ENCODE assay signal across 8 mouse cellular contexts in genomic region chr17:9764041-9764606, GRCm38 (mm10).
DNase-seq lines count a peak whose midpoint lies in the region; ATAC-seq and TF ChIP-seq lines count a peak whose summit lies in the region.

No protein-coding gene starts in this region.

- no peak for TF ChIP-seq CTCF in left cerebral cortex, adult 2 months (IDR thresholded peaks at IDR 0.05)

- H3K36me3 ChIP-seq in forebrain, embryonic 11.5 days (ENCODE audit: control insufficient read depth, insufficient read depth, low read length) = no peaks in the 10 kb centered on the region
- no peaks in the 10 kb centered on the region for H3K36me3 ChIP-seq in limb, embryonic 14.5 days (ENCODE audit: control insufficient read depth, insufficient read depth, low read length)

- ATAC-seq in forebrain, embryonic 11.5 days (replicated peaks; ENCODE audit: low FRiP score) = no peak
- ATAC-seq in limb, embryonic 14.5 days (ENCODE audit: low FRiP score, low read depth) = no peak

- H3K4me2 ChIP-seq in forebrain, embryonic 11.5 days (ENCODE audit: low read depth, low read length, severe bottlenecking) = peak overlapping the region; percentile 56
- peak overlapping the region; percentile 83 for H3K4me2 ChIP-seq in limb, embryonic 14.5 days (replicated peaks; ENCODE audit: low read depth, low read length, severe bottlenecking)

- intact Hi-C loops in left cerebral cortex, adult 2 months (cut with DNase I) = loop anchor here (2.0 to 10.0 kb wide), 3 partner anchors 331 to 555 kb away; partner anchors contain the start of gene Qk
- intact Hi-C loops in left cerebral cortex, postnatal 14 days (cut with DNase I) = loop anchor here (5.0 to 10.0 kb wide), 3 partner anchors 141 to 553 kb away; partner anchors contain the start of gene Qk

- 3% methylated on average over 9 of the region's 9 CpGs for WGBS in forebrain, embryonic 11.5 days
- WGBS in limb, embryonic 14.5 days = 16% methylated on average over 9 of the region's 9 CpGs

- H3K27ac ChIP-seq in left cerebral cortex, adult 2 months = peak overlapping the region; percentile 83
- peak overlapping the region; percentile 84 for H3K27ac ChIP-seq in forebrain, embryonic 11.5 days (ENCODE audit: low read depth, low read length)
- H3K27ac ChIP-seq in limb, embryonic 14.5 days (replicated peaks; ENCODE audit: low read depth, low read length) = no peak overlapping the region

- TF ChIP-seq POLR2A in limb, embryonic 14.5 days (IDR thresholded peaks at IDR 0.05; ENCODE audit: borderline replicate concordance, extremely low read depth, insufficient read depth, insufficient read length) = no peak

- H3K9me3 ChIP-seq in forebrain, embryonic 11.5 days (ENCODE audit: control insufficient read depth, low read length) = no peaks in the 10 kb centered on the region
- no peaks in the 10 kb centered on the region for H3K9me3 ChIP-seq in limb, embryonic 14.5 days (ENCODE audit: control insufficient read depth, low read length)

- H3K9ac ChIP-seq in forebrain, embryonic 11.5 days (ENCODE audit: low read length) = peak overlapping the region; percentile 55
- no peak overlapping the region for H3K9ac ChIP-seq in limb, embryonic 14.5 days (ENCODE audit: low read depth, low read length, severe bottlenecking)

- peaks cover 10% of the 10 kb centered on the region for H3K4me1 ChIP-seq in forebrain, embryonic 11.5 days (replicated peaks; ENCODE audit: control insufficient read depth, insufficient read depth, low read length)
- 0 out of 2 replicates have a peak, but pooled peaks cover 3% of the 10 kb centered on the region for H3K4me1 ChIP-seq in limb, embryonic 14.5 days (ENCODE audit: control insufficient read depth, insufficient read depth, low read length)

- 0 out of 2 replicates have a peak overlapping the region, but pooled peaks have one; percentile 7 for H3K4me3 ChIP-seq in left cerebral cortex, adult 2 months
- peak overlapping the region; percentile 25 for H3K4me3 ChIP-seq in forebrain, embryonic 11.5 days (ENCODE audit: low read depth, low read length)
- H3K4me3 ChIP-seq in limb, embryonic 14.5 days (replicated peaks; ENCODE audit: low read length) = peak overlapping the region; percentile 10; the same call in 1 of the 2 replicates

- H3K27me3 ChIP-seq in forebrain, embryonic 11.5 days (ENCODE audit: control insufficient read depth, insufficient read depth, low read length) = no peaks in the 10 kb centered on the region
- H3K27me3 ChIP-seq in limb, embryonic 14.5 days (ENCODE audit: control insufficient read depth, insufficient read depth, low read length) = no peaks in the 10 kb centered on the region

- no peak for DNase-seq in left cerebral cortex, adult 2 months (ENCODE audit: extremely low spot score in 1 of 2, low spot score in 2 of 2)
- DNase-seq in left cerebral cortex, postnatal 14 days (ENCODE audit: low spot score in 2 of 2) = no peak
- peak; percentile 60 for DNase-seq in forebrain, embryonic 11.5 days (ENCODE audit: low spot score)
- no peak for DNase-seq in limb, embryonic 14.5 days (ENCODE audit: low spot score)
- DNase-seq in retina, embryonic 14.5 days (ENCODE audit: low spot score) = peak; percentile 49
- DNase-seq in adrenal gland, postnatal 10 days = no peak
- DNase-seq in adrenal gland, postnatal 36 days = no peak
- DNase-seq in left cerebral cortex, adult 8-10 months (ENCODE audit: low spot score in 2 of 2) = no peak

Comparison
In these comparisons a context has a peak if more than half of its experiments do, and no peak if none do; other contexts are left out.
1. DNase-seq: peak in forebrain, embryonic 11.5 days (single experiment) and retina, embryonic 14.5 days (single experiment); none in left cerebral cortex, adult 2 months (0 of 2), left cerebral cortex, postnatal 14 days (0 of 2), limb, embryonic 14.5 days (single experiment), adrenal gland, postnatal 10 days (single experiment), adrenal gland, postnatal 36 days (0 of 2) and left cerebral cortex, adult 8-10 months (0 of 2).
2. Peak in every context shown above with its lines, with median percentiles within 50 percentile points of each other: H3K4me3 ChIP-seq.